8 mouse cellular contexts compared by ENCODE assay signal in the genomic region with DNA sequence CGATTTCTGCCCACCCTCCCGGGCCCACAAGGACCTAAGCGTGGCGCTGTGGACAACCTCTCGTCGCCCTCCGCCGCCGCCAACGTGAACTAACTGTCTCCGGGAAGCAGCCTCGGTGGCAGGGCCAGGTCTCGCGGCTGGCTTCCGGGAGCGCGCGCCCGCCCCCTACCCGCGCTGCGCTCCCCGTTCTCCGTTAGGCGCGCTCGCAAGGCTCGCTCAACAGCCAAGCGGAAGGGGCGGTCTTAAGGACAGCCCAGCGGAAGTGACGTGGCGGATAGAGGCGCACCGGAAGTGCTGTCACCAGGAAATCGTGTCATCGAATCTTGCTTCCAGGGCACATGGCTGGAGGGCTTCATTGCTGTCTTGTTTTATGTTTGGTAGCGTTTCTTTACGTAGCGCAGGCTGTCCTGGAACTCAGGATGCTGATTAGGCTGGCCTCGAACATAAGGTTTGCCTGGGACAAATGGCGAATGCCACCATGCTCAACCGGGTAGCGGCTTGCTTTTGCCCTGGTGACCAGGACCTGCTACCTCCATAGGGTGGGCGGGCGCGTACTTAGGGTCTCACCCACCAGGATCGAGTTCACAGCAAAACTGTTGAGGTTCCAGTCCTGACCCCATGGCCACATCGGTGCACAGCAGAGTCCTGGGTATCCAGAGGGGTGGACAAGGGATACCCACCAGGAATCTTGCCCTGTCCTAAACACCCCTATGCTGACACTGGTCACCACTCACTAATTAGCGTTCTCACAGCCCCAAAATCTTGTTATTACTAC. TPM values are rescaled to one million over a fixed set of nuclear protein-coding genes. Genes with fewer than 3 reads are reported as not detected.
A peak's percentile ranks its signal among the peaks of the same experiment; 100 is the strongest.
DNase-seq lines count a peak whose midpoint lies in the region; ATAC-seq and TF ChIP-seq lines count a peak whose summit lies in the region.

A gene (minus strand): TSS at position 269 of the 775 bp plus-strand sequence.

- no peaks in the 10 kb centered on the region for H3K9me3 ChIP-seq in megakaryocyte, embryonic 14.5 days

- H3K4me3 ChIP-seq in cortical plate, adult 2 months (ENCODE audit: insufficient read depth, low read length) = peak within 1 kb of the TSS; percentile 57
- peak within 1 kb of the TSS; percentile 91 for H3K4me3 ChIP-seq in megakaryocyte, embryonic 14.5 days (replicated peaks)

- DNase-seq in gastrocnemius, adult 8-10 months (ENCODE audit: low spot score in 2 of 2) = peak; percentile 92 to 93
- peak; percentile 83 for DNase-seq in hindlimb bud, embryonic 11.5 days (ENCODE audit: extremely low spot score, low read depth, low spot score)
- DNase-seq in left cerebral cortex, adult 8-10 months (ENCODE audit: low spot score in 2 of 2) = peak; percentile 79 to 92
- peak; percentile 97 for DNase-seq in right cerebral cortex, postnatal 10 days (ENCODE audit: low spot score in 2 of 2)
- DNase-seq in urinary bladder, postnatal 25 days (ENCODE audit: low spot score) = peak; percentile 91

- H3K4me1 ChIP-seq in cortical plate, adult 2 months (ENCODE audit: control insufficient read depth, insufficient read depth, low read length) = no peaks in the 10 kb centered on the region; the same call in 1 of the 2 replicates
- H3K4me1 ChIP-seq in megakaryocyte, embryonic 14.5 days = peaks cover 50% of the 10 kb centered on the region

- TF ChIP-seq CTCF in cortical plate, adult 2 months (IDR thresholded peaks at IDR 0.05; ENCODE audit: extremely low read depth, insufficient read depth, low read length) = no peak

- peak; percentile 79 for ATAC-seq in activated CD4-positive, CD25-positive, alpha-beta regulatory T cell, adult 4 months

- peaks cover 65% of the 10 kb centered on the region for H3K36me3 ChIP-seq in megakaryocyte, embryonic 14.5 days (replicated peaks; ENCODE audit: low read length)

- H3K27me3 ChIP-seq in megakaryocyte, embryonic 14.5 days (replicated peaks) = no peaks in the 10 kb centered on the region

- TF ChIP-seq POLR2A in cortical plate, adult 2 months (IDR thresholded peaks at IDR 0.05; ENCODE audit: extremely low read depth, insufficient read depth, low read length) = peak; percentile 77

- no peak within 1 kb of the TSS for H3K27ac ChIP-seq in cortical plate, adult 2 months (ENCODE audit: insufficient read depth, low read length)

RNA-seq across cellular contexts. Expression of the gene that starts here (rescaled TPM):
- 10 to 100 TPM; 40.0 to 40.5 TPM for polyA plus RNA-seq in activated CD4-positive, CD25-positive, alpha-beta regulatory T cell, adult 4 months (2017; shearing (Covaris generic))
- polyA plus RNA-seq in cortical plate, adult 2 months (2012; rRNA removed) = 56.5 and 58.8 TPM in 2 replicates
- total RNA-seq in gastrocnemius, adult 8-10 months (2022) = 10 to 100 TPM; 25.1 to 30.6 (median 28.4) TPM
- 10 to 100 TPM; 34.0 to 37.1 (median 36.4) TPM for total RNA-seq in left cerebral cortex, adult 8-10 months (2022)
- 23.1 and 24.3 TPM in 2 replicates for polyA plus RNA-seq in megakaryocyte, embryonic 14.5 days (2012; ENCODE audit: insufficient read depth, low replicate concordance)
